Mouse (Mus musculus): ENCODE data around the gene Tmem37. TPM values are rescaled to one million over a fixed set of nuclear protein-coding genes. Genes with fewer than 3 reads are reported as not detected.
A peak's percentile ranks its signal among the peaks of the same experiment; 100 is the strongest.

Tmem37 gene
- polyA plus RNA-seq, 1 experiment from 2014 or later = 59.6 TPM

GRCm38 (mm10) chr1:120035456-120036034 is 38.3 kb downstream of the Tmem37 start:
- no peak for TF ChIP-seq CTCF (IDR thresholded peaks at IDR 0.05)
- ChIA-PET CTCF (interaction anchor here (1.1 to 3.9 kb wide), 3 partner anchors 8 to 58 kb away, joined by 3 to 20 read pairs (median 5); no protein-coding TSS in a partner anchor), POLR2A (no interaction called here)

DNA sequence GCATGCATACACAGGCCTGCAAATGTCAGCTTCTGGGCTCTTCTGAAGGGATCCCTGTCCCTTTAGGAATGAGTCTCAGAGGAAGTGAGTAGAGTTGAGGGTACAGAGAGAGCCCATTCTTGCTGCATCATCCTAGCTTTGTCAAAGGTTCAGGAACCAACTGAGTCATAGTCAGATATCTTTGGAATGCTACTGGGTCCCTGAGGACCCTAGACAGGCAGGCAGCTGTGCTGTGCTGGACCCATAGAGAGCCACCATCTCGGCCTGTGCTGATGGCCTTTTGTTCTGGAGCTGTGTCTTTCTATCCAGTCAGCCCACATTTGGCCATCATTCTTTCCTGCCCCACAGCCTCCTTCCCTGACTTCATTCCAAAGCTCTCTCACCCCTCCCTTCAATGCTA is 39.1 kb downstream of the Tmem37 start:
- ATAC-seq (no peak), DNase-seq (ENCODE audit: low read depth, low spot score) (no peak)
- ChIA-PET POLR2A (no interaction called here), CTCF (interaction anchor here (1.1 to 3.9 kb wide), 3 partner anchors 9 to 59 kb away, joined by 3 to 20 read pairs (median 5); no protein-coding TSS in a partner anchor)
- in situ Hi-C loops (cut with MboI; ENCODE audit: low pct_unique_long_range_greater_than_20kb) = loop anchor here (5.0 kb wide), 1 partner anchor 58 kb away; no protein-coding TSS in a partner anchor
- no peak for TF ChIP-seq CTCF (IDR thresholded peaks at IDR 0.05)
- H3K27me3 ChIP-seq = no peaks in the 10 kb centered on the region

More at GRCm38 (mm10) chr1:120035456-120036034, 38.3 kb downstream of the Tmem37 start:
- DNase-seq (ENCODE audit: low read depth, low spot score) = no peak
- in situ Hi-C loops (cut with MboI; ENCODE audit: low pct_unique_long_range_greater_than_20kb) = no loop called here
- H3K27me3 ChIP-seq = no peaks in the 10 kb centered on the region
- no peak for ATAC-seq

- DNase-seq (ENCODE audit: low read depth, low spot score) (no peak), ATAC-seq (no peak)
- ChIA-PET POLR2A (interaction anchor here (1.7 kb wide), 1 partner anchor 55 kb away, joined by 5 read pairs; no protein-coding TSS in a partner anchor), CTCF (interaction anchor here (0.7 to 3.9 kb wide), 10 partner anchors 28 to 127 kb away, joined by 3 to 27 read pairs (median 4); no protein-coding TSS in a partner anchor)
- TF ChIP-seq CTCF (IDR thresholded peaks at IDR 0.05) = no peak
- no peaks in the 10 kb centered on the region for H3K27me3 ChIP-seq
- in situ Hi-C loops (cut with MboI; ENCODE audit: low pct_unique_long_range_greater_than_20kb) = loop anchor here (5.0 kb wide), 1 partner anchor 59 kb away; no protein-coding TSS in a partner anchor
Observed at GRCm38 (mm10) chr1:120033469-120033854, 40.4 kb downstream of the Tmem37 start.

DNA sequence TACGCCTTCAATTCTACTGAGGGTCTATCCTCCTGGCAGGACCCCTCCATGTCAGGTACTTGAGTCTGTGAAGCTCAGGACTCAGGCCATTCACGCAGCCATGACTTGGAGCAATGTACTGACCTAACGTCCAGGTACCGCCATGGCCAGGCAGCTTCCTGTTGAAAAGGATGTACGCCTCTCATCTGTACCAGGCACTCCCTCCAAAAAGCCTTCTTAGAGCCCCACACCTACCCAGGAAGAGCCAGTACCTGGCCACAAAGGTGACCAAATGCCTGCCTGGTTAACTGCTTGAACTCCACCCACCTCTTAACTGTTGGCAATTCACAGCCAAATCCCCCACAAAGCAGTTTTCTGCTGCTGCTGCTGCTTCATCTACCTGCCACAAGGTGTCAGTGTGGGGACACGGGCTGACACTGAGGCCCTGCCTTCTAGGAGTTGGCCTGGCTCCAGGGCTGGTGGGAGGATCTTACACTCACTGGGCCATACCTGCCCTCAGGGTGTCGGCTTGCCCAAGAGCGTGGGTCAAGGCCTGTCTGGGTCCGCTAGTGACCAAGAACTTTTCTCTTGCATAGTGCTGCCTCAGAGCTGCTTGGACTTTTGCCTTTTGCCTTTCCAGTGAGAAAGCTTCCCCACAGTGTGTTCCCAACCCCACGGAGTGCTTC is 40.9 kb downstream of the Tmem37 start:
- in situ Hi-C loops (cut with MboI; ENCODE audit: low pct_unique_long_range_greater_than_20kb) = loop anchor here (5.0 kb wide), 1 partner anchor 59 kb away; no protein-coding TSS in a partner anchor
- peak; percentile 97 for TF ChIP-seq CTCF (IDR thresholded peaks at IDR 0.05)
- no peaks in the 10 kb centered on the region for H3K27me3 ChIP-seq
- peak; percentile 74 for ATAC-seq
- peak; percentile 60 for DNase-seq (ENCODE audit: low read depth, low spot score)
- CTCF ChIA-PET = interaction anchor here (0.7 to 3.9 kb wide), 15 partner anchors 9 to 128 kb away, joined by 3 to 27 read pairs (median 3); no protein-coding TSS in a partner anchor
- POLR2A ChIA-PET = interaction anchor here (1.7 kb wide), 1 partner anchor 55 kb away, joined by 5 read pairs; no protein-coding TSS in a partner anchor

- CTCF ChIA-PET = interaction anchor here (0.7 to 1.3 kb wide), 3 partner anchors 10 to 417 kb away, joined by 3 read pairs; no protein-coding TSS in a partner anchor
- POLR2A ChIA-PET = no interaction called here
- ATAC-seq = no peak
- H3K27me3 ChIP-seq = no peaks in the 10 kb centered on the region
- in situ Hi-C loops (cut with MboI; ENCODE audit: low pct_unique_long_range_greater_than_20kb) = loop anchor here (5.0 kb wide), 1 partner anchor 62 kb away; no protein-coding TSS in a partner anchor
- no peak for DNase-seq (ENCODE audit: low read depth, low spot score)
- no peak for TF ChIP-seq CTCF (IDR thresholded peaks at IDR 0.05)
Observed at GRCm38 (mm10) chr1:120030474-120030873, 43.4 kb downstream of the Tmem37 start.

GRCm38 (mm10) chr1:120027693-120028092 is 46.2 kb downstream of the Tmem37 start:
- in situ Hi-C loops (cut with MboI; ENCODE audit: low pct_unique_long_range_greater_than_20kb) = loop anchor here (5.0 kb wide), 1 partner anchor 120 kb away; no protein-coding TSS in a partner anchor
- ChIA-PET POLR2A (no interaction called here), CTCF (interaction anchor here (1.0 to 1.9 kb wide), 5 partner anchors 11 to 121 kb away, joined by 3 to 5 read pairs (median 4); no protein-coding TSS in a partner anchor)
- TF ChIP-seq CTCF (IDR thresholded peaks at IDR 0.05) = no peak
- DNase-seq (ENCODE audit: low read depth, low spot score) (peak; percentile 65), ATAC-seq (peak; percentile 29)
- no peaks in the 10 kb centered on the region for H3K27me3 ChIP-seq

DNA sequence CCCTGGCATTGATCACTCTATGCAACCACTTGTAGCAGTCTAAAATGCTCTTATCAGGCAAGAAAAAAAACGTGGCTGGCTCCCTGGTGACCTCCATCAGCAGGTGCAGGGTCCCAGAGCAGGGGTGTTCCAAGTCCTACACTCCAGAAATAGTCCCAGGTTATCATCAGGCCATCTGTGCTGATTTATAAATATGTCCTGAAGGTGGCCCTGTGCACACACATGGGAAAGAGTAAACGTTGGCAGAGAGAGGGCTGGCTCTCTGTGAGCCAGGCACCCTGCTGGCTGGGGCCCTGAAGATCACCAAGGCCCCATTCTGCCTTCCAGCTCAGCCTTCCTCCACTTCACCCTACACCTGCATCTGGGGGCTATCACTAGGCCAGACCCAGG is 48.8 kb downstream of the Tmem37 start:
- in situ Hi-C loops (cut with MboI; ENCODE audit: low pct_unique_long_range_greater_than_20kb) = loop anchor here (5.0 kb wide), 1 partner anchor 122 kb away; no protein-coding TSS in a partner anchor
- CTCF ChIA-PET = interaction anchor here (1.6 kb wide), 1 partner anchor 73 kb away, joined by 3 read pairs; no protein-coding TSS in a partner anchor
- POLR2A ChIA-PET = interaction anchor here (1.8 kb wide), 1 partner anchor 12 kb away, joined by 5 read pairs; no protein-coding TSS in a partner anchor
- peak; percentile 29 for ATAC-seq
- no peak for DNase-seq (ENCODE audit: low read depth, low spot score)
- no peak for TF ChIP-seq CTCF (IDR thresholded peaks at IDR 0.05)
- no peaks in the 10 kb centered on the region for H3K27me3 ChIP-seq

- ChIA-PET CTCF (interaction anchor here (1.3 to 1.6 kb wide), 3 partner anchors 8 to 73 kb away, joined by 3 to 5 read pairs (median 3); no protein-coding TSS in a partner anchor), POLR2A (interaction anchor here (1.8 kb wide), 1 partner anchor 11 kb away, joined by 5 read pairs; no protein-coding TSS in a partner anchor)
- TF ChIP-seq CTCF (IDR thresholded peaks at IDR 0.05) = no peak
- DNase-seq (ENCODE audit: low read depth, low spot score) (peak; percentile 57), ATAC-seq (peak; percentile 29)
- no peaks in the 10 kb centered on the region for H3K27me3 ChIP-seq
- in situ Hi-C loops (cut with MboI; ENCODE audit: low pct_unique_long_range_greater_than_20kb) = loop anchor here (5.0 kb wide), 1 partner anchor 123 kb away; no protein-coding TSS in a partner anchor
Observed at GRCm38 (mm10) chr1:120024331-120025049, 49.4 kb downstream of the Tmem37 start.

- no peak for ATAC-seq
- ChIA-PET CTCF (interaction anchor here (1.3 to 2.2 kb wide), 2 partner anchors 9 to 80 kb away, joined by 4 to 5 read pairs; no protein-coding TSS in a partner anchor), POLR2A (no interaction called here)
- in situ Hi-C loops (cut with MboI; ENCODE audit: low pct_unique_long_range_greater_than_20kb) = no loop called here
- no peak for TF ChIP-seq CTCF (IDR thresholded peaks at IDR 0.05)
- H3K27me3 ChIP-seq = no peaks in the 10 kb centered on the region
- no peak for DNase-seq (ENCODE audit: low read depth, low spot score)
Observed at GRCm38 (mm10) chr1:120021951-120022350, 51.9 kb downstream of the Tmem37 start.
